Mouse (Mus musculus) cerebellum, adult 8-10 months (tissue): Measurements from ENCODE around the gene Nr2c2ap.
A peak's percentile ranks its signal among the peaks of the same experiment; 100 is the strongest.

Source experiments
- DNase-seq: peaks from one replicate; pipeline ENCODE4 v3.0.0; 2022

Nr2c2ap gene

DNA sequence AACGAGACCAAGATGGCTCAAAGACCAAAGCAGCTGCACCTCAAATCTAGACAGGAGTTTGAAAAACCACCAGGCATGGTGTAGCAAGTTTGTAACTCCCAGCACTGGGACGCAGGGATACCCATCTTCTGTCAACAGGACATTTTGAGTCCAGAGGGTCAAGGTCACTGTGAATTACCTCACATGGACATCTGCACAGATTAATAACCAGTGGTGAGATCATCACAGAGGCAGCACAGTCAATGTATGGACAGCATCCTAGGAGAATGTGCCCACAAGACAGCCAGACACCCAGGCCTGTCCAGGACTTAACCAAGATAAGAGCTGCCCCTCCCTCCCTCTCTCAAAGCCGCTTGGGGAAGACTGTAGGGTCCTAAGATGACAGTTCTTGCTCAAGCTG is 39.0 kb downstream of the Nr2c2ap start:
- no peak for DNase-seq

DNA sequence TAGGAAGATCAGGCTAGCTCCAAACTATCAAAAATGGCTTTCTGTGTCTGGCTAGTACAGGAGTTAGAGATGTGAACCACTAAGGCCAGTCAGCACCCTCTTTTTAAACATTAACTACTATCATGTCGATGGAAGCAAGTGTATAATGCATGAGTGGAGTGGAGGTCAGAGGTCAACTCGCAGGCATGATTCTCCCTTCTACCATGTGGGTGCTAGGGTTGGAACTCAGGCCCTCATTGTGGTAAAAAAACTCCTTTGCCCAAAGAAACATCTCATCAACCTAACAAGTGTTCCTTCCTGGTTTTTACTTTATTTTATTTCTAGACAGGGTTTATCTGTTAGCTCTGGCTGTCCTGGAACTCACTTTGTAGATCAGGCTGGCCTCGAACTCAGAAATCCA is 39.6 kb downstream of the Nr2c2ap start:
- no peak for DNase-seq

DNA sequence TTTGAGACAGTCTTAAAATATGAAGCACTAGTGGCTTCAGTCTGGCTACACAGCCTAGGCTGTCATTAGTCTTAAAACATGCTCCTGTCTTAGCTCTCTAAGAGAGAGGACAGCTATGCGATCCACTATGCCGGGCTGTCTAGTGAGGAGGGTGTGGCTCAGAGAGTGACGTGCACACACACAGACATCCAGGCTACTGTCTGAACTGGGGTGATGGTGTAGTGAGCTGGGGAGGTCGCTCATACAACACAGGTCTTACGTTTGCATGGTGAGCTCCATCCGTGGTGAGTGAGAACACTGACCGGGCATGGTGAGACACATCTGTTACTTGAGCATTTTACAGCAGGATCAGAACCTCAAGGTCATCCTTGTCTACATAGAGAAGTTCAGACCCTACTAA is 40.1 kb downstream of the Nr2c2ap start:
- DNase-seq = no peak

- DNase-seq = peak; percentile 89
Measured at GRCm38 (mm10) chr8:70172043-70172681, 41.0 kb downstream of the Nr2c2ap start, which contains the start of gene Tmem161a. Gene Tmem161a, plus strand, starts transcription at chr8:70172356.

DNA sequence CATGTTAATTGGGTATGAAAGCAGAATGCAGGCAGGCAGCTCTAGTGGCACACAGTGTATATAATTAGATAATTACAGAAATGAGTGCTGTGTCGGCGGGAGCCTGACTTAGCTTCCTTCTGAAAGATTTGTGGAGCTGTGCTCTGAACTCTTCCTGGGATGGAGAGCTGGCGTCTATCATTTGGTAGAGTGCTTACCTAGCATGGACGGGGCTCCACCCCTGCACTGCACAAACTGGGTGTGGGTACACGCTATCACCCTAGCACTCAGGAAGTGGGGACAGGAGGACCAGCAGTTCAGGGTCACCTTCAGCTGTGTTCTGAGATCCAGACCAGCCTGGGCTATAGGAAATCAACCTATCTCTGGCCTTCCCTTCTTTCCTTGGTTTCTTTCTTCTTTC is 42.2 kb downstream of the Nr2c2ap start:
- no peak for DNase-seq

GRCm38 (mm10) chr8:70174079-70174478 is 42.9 kb downstream of the Nr2c2ap start:
- no peak for DNase-seq

- no peak for DNase-seq
Measured at GRCm38 (mm10) chr8:70178231-70178630, 47.1 kb downstream of the Nr2c2ap start.

DNA sequence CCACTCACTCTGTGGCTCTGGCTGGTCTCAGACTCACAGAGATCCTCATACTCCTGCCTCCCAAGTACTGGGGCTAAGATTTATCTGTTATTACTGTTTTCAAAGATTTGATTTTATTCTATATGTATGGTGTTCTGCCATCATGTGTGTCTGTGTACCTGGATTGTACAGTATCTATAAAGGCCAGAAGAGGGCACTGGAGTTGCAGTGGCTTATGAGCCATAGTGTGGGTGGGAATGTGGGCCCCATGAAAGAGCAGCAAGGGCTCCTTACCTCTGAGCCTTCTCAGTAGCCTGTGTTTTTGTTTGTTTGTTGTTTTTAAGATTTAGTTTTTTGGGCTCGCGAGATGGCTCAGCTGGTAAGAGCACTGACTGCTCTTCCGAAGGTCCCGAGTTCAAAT is 47.9 kb downstream of the Nr2c2ap start:
- DNase-seq = no peak

DNA sequence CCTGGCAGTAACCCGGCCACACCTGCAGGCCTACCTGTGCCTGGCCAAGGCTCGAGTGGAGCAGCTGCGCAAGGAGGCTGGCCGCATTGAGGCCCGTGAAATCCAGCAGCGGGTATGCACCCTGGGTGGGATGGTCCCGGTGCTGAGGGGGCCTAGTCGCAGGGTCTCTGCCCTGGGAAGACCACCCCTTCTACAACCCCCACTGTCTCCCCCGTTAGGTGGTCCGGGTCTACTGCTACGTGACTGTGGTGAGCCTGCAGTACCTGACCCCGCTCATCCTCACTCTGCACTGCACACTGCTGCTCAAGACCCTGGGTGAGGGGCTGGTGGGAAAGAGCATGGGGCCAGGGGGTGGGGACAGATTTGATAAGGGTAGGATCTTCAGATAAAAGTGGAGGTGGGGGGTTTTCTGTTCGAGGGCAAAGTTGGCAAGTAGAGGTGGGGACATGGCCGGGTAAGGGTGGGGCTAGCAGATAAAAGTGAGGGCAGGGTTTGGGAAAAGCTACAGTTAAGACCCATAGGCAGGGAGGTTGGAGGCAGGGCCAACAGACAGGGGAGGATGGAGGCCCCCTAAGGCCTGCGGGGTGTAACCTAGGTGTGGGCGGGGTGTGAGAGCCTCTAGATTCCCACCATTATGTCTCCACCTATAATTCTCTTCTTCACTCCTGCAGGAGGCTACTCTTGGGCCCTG is 50.2 kb downstream of the Nr2c2ap start:
- DNase-seq = no peak

DNA sequence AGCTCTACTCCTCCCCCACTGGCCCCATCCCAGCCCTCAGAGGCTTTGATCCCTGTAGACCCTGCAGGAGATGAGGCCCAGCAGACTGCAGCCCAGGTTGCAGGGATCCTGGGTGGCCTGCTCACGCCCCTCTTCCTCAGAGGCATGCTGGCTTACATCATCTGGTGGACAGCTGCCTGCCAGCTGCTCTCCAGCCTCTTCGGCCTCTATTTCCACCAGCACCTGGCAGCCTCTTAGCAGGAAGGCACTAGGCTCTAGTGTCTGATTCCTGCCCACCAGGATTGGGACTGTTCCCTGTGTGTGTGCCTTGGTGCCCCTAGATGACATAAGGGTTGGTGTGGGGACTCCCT is 50.7 kb downstream of the Nr2c2ap start:
- no peak for DNase-seq

DNA sequence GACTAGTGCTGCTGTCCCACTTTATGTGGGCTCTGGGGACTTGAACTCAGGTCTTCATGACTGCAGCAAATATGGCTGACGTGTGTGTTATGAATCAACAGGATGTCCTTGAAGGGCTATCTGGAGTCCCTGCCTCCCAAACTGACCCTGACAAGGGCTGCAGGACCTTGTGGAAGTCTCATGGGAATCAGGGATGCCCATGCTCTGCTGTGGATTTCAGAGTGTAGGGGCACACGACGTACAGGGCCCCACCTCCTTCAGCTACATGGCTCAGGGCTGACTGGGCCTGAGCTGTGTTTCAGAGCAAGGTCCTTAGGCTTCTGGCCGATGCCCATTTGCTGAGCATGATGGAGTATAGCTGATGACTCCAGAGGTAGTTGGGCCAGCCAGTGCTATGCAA is 52.1 kb downstream of the Nr2c2ap start:
- DNase-seq = no peak
